Mouse (Mus musculus) testis, adult 2 months (tissue): ENCODE results near the gene Ubac2. TPM values are rescaled to one million over a fixed set of nuclear protein-coding genes. Genes with fewer than 3 reads are reported as not detected.

Experiments
- H3K27ac ChIP-seq: fragments of 200-500 bp; 2 replicates; pipeline ENCODE4 v1.5.1; 2012; ENCODE audit warnings: low read depth, low read length; ENCODE audit not compliant: control insufficient read depth, insufficient read depth
- H3K27me3 ChIP-seq: fragments of 200-500 bp; 2 replicates; pipeline ENCODE4 v1.6.1; 2012; ENCODE audit warnings: mild to moderate bottlenecking, low read length, moderate library complexity; ENCODE audit not compliant: control insufficient read depth, insufficient read depth
- H3K36me3 ChIP-seq: fragments of 200-500 bp; 2 replicates; pipeline ENCODE4 v1.6.1; 2012; ENCODE audit warnings: mild to moderate bottlenecking, low read length; ENCODE audit not compliant: control insufficient read depth, insufficient read depth
- H3K4me1 ChIP-seq: fragments of 200-500 bp; 2 replicates; pipeline ENCODE4 v1.6.1; 2012; ENCODE audit warnings: low read length; ENCODE audit not compliant: control insufficient read depth, insufficient read depth
- H3K4me3 ChIP-seq: fragments of 200-500 bp; 2 replicates; pipeline ENCODE4 v1.5.1; 2012; ENCODE audit warnings: low read depth, mild to moderate bottlenecking, low read length, moderate library complexity, mixed read lengths; ENCODE audit not compliant: control insufficient read depth
- CTCF ChIP-seq: fragments of 200-500 bp; IDR thresholded peaks from 2 replicates; pipeline ENCODE4 v1.5.1; 2012; ENCODE audit warnings: low read depth, mild to moderate bottlenecking, inconsistent platforms, low read length, moderate library complexity; ENCODE audit not compliant: control insufficient read depth, insufficient read depth, insufficient replicate concordance
- POLR2A ChIP-seq: fragments of 200-500 bp; IDR thresholded peaks from 2 replicates; pipeline ENCODE4 v1.6.1; 2012; ENCODE audit warnings: low read depth, mild to moderate bottlenecking, inconsistent platforms, low read length, moderate library complexity; ENCODE audit not compliant: control insufficient read depth
- polyA plus RNA-seq: library from polyadenylated mRNA; depleted of rRNA; stranded (reverse); fragments of >200 nt; gene quantifications from 2 replicates; pipeline ENCODE4 v1.2.3, GENCODE M21; 2012

Ubac2 gene
- polyA plus RNA-seq, 1 experiment, result 107 TPM

DNA sequence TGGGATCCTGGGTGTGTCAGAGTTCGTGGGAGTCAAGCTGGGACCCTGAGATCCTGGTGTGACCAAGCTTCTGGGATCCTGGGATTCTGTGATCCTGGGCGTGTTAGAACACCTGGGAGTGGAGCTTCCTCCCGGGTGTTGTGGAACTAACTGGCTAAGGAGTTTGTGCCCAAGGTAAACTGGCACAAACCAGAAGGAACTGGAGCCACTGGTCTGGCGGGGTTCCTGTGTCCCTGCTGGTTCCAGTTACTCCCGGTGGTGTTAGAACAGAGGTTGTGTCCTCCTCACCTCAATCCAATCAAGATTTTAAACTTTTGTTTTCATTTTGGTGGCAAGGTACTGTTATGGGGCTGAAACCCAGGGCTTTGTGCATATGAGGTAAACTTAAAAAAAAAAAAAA is 67.7 kb downstream of the Ubac2 start:
- Histone ChIP-seq H3K27me3 (no peaks in the 10 kb centered on the region), H3K27ac (no peak overlapping the region), H3K4me1 (no peaks in the 10 kb centered on the region), H3K4me3 (no peak overlapping the region), H3K36me3 (no peaks in the 10 kb centered on the region)
- TF ChIP-seq POLR2A (no peak), CTCF (no peak)

DNA sequence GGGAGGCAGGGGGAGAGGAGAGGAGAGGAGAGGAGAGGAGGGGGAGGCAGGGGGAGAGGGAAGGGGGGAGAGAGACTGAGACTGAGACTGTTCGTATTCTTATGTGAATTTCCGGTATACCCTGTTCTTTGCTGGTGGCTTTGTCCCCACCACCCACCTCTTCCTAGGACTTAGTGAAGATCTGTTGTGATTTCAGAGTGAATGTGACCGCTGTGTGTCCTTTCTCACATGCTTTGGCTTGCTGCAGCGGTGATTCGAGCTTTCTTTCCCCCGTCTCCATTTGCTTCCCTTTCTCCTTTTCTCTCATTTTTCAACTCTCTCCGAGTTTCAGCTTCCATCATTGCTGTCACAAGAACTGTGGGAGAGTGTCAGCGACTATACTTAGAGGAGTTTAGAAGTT is 68.3 kb downstream of the Ubac2 start:
- H3K4me1 ChIP-seq, result no peaks in the 10 kb centered on the region
- H3K27me3 ChIP-seq, result no peaks in the 10 kb centered on the region
- no peak overlapping the region for H3K27ac ChIP-seq
- H3K36me3 ChIP-seq, result no peaks in the 10 kb centered on the region
- TF ChIP-seq CTCF, result no peak
- TF ChIP-seq POLR2A, result no peak
- H3K4me3 ChIP-seq, result no peak overlapping the region

DNA sequence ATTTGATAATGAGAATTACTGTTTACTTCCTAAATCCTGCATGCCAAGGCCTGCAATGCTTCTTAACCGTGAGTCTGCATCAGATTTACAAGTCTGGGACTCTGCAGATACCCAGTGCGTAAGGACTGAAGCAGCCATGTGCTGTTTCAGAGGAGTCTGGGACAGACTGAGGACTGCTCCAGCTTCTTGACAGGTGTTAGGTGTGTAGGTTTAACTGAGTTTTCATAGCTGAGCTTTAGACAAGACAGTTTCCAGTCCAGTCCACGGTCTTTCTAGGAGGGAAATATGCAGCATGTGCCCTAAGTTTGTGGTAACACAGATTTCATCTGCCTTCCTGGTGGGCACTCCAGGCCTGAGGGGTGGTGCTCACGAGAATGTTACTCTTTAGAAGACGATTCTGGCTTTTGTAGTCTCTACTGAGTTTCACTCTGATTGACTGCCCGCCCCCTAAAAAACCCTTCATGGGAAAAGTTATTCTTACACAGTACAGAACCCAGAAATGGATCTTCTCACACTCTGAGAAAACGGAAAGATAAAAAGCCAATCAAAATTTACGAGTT is 68.9 kb downstream of the Ubac2 start:
- H3K4me3 ChIP-seq, result no peak overlapping the region
- TF ChIP-seq CTCF, result no peak
- no peak for TF ChIP-seq POLR2A
- no peaks in the 10 kb centered on the region for H3K4me1 ChIP-seq
- no peaks in the 10 kb centered on the region for H3K36me3 ChIP-seq
- H3K27ac ChIP-seq, result no peak overlapping the region
- no peaks in the 10 kb centered on the region for H3K27me3 ChIP-seq

DNA sequence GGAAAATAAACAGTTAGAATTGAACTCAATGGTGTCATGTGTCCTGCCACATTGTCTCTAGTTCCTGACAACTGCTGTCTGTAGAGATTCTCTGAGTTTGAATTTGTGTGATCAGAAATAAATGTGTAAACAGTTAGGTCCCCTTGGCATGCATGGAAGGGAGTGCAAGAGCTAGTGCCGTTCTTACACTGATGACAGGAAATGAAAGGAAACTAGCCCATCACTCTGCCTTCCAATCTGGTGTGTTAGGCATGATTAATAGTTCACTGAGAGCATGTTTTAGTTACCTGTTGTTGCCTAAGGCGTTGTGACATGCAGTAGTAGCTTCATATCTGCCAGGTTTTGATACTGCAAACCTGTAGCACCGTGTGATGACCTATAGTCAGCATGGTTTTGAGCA is 69.5 kb downstream of the Ubac2 start:
- H3K4me1 ChIP-seq, result no peaks in the 10 kb centered on the region
- no peak overlapping the region for H3K4me3 ChIP-seq

DNA sequence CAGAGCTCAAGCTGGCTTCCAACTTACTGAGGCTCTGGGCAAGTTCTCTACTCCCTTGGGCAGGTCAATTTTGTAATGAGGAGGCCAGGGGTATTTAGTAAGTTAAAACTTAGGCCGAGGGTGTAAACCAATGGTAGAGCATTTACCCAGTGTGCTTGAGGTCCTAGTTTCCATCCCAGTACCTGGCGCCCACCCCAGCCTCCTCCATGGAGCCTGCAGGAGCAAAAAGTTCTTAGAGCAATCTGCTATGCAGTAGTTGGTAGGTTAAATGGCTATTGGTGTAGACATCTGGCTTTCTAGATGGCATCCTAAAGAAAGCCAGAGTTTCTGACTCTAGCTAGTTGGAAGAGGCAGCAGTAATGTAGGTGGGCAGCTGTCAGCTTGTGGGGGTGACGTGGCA is 71.0 kb downstream of the Ubac2 start:
- Histone ChIP-seq H3K27me3 (no peaks in the 10 kb centered on the region), H3K36me3 (no peaks in the 10 kb centered on the region), H3K4me3 (no peak overlapping the region), H3K27ac (no peak overlapping the region), H3K4me1 (no peaks in the 10 kb centered on the region)
- no peak for TF ChIP-seq POLR2A
- no peak for TF ChIP-seq CTCF

More for the DNA sequence above, 69.5 kb downstream of the Ubac2 start:
- TF ChIP-seq POLR2A (no peak), CTCF (no peak)
- Histone ChIP-seq H3K36me3 (no peaks in the 10 kb centered on the region), H3K27ac (no peak overlapping the region), H3K27me3 (no peaks in the 10 kb centered on the region)

DNA sequence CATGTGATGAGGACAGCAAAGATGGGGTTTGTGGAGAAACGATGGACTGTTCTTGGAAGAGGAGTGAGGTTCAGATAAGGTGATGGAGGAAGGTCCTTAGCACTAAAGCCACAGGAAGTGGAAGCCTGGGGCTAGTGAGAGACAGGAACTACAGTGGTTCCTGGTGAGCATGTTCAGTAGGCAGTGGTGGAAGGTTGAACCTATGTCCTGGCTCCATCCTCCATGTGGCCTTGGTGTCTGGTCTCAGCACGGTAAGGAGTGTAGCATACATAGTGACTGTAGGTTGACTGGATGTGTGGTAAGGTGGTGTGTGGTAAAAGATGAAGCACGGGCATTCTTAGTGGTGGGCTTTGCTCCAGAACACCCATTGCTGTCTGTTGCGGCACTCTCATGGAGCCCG is 71.5 kb downstream of the Ubac2 start:
- Histone ChIP-seq H3K27me3 (no peaks in the 10 kb centered on the region), H3K27ac (no peak overlapping the region), H3K4me3 (no peak overlapping the region), H3K36me3 (no peaks in the 10 kb centered on the region), H3K4me1 (no peaks in the 10 kb centered on the region)
- TF ChIP-seq POLR2A (no peak), CTCF (no peak)

DNA sequence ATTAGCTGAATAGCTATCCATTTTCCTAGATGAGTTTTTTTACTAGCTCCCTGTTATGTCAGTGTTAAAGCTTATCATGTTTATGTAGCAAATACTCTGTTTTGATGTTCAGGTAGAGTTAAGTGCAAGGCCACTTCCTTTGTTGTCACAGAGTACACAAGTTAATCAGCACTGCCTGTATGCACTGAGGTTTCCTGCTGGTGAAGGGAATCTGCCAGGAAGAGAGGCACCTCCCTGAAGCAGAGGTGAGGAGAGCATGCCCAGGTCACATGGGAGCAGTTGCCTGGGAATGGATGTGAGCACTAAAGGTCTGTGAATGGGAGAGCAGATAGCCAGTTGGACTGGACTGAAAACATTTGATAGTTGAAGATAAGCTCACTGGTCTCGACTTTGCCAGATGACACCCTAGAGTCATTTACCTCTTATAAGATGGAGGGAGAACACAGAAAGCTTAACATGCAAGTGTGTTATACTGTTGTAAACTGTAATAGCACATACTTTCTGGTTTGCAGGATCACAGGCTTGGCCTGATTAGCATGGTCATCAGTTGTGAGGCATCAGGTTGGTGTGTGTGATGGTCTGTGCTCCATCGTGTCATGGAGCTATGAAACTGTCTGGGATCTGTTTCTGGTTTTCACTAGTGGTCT is 73.1 kb downstream of the Ubac2 start:
- Histone ChIP-seq H3K4me3 (no peak overlapping the region), H3K27ac (no peak overlapping the region), H3K27me3 (no peaks in the 10 kb centered on the region), H3K4me1 (no peaks in the 10 kb centered on the region), H3K36me3 (no peaks in the 10 kb centered on the region)
- TF ChIP-seq POLR2A (no peak), CTCF (no peak)

DNA sequence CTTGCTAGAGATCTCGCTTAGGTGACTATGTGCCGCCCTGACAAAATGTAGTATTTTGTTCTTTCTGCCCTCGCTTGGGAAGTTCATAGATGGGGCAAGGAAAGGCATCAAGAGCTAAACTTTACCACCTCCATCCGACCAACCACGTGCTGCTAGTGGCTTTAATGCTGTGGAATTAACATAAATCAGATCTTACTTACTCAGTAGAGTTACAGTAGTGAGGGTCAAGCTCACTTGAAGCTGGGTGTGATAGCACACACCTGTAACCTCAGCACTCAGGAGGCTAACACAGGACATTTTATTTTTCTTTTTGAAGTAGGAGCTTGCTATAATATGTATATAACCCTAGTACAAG is 73.6 kb downstream of the Ubac2 start:
- TF ChIP-seq POLR2A, result no peak
- no peak for TF ChIP-seq CTCF
- no peaks in the 10 kb centered on the region for H3K4me1 ChIP-seq
- H3K27me3 ChIP-seq, result no peaks in the 10 kb centered on the region
- no peaks in the 10 kb centered on the region for H3K36me3 ChIP-seq
- H3K4me3 ChIP-seq, result no peak overlapping the region
- H3K27ac ChIP-seq, result no peak overlapping the region
